Mouse (Mus musculus): ENCODE results near the gene Frem1.
A peak's percentile ranks its signal among the peaks of the same experiment; 100 is the strongest.

Gene Frem1

GRCm38 (mm10) chr4:83051634-83052577 lies at the start of gene Frem1:
TSS of gene Frem1 (minus strand) at chr4:83052339.
- DNase-seq (ENCODE audit: low read depth, low spot score), result peak; percentile 49

- no peak for DNase-seq (ENCODE audit: low read depth, low spot score)
These were observed 46.9 kb upstream of the Frem1 start for GRCm38 (mm10) chr4:83099025-83099424.

GRCm38 (mm10) chr4:83093941-83094340 lies 41.8 kb upstream of the Frem1 start:
- peak; percentile 26 for DNase-seq (ENCODE audit: low read depth, low spot score)

GRCm38 (mm10) chr4:83090691-83091448 lies 38.7 kb upstream of the Frem1 start:
- DNase-seq (ENCODE audit: low read depth, low spot score), result no peak

DNA sequence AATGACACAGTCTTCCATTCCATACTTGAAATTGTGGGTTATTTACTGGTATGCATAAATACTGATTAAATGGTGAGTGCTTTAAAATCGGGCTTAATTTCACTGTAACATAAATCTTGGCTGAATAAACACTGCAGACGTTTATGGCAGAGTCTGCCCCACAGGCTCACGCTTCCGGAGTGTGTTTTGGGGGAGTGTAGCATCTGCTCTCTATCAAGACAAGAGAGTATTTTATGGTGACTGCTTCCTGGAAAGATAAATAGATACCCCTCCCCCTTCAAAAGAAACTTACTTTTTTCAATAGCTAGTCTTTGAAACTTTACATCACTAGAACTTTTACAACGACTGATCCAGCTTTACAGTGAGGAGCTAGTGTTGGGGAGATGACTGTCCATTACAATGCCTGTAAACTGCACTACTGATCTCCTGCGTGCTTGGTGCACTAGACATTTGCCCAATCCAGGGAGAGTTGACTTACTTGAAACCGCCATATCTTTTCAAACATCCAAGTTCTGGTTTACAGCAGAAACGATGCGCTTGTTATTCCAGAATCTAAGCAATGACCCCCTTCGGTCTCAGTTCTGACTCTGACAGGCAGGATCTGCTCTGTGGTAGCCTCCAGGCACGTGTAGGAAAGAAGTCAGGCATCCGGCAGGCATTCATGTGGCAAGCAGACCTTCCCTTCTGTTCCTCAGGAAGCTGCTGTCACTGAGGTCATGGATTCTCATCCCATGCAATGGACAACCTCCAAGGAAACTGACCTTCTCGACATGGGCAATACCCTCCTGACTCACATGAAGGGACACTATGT lies 28.4 kb upstream of the Frem1 start:
- DNase-seq (ENCODE audit: low read depth, low spot score), result no peak

DNA sequence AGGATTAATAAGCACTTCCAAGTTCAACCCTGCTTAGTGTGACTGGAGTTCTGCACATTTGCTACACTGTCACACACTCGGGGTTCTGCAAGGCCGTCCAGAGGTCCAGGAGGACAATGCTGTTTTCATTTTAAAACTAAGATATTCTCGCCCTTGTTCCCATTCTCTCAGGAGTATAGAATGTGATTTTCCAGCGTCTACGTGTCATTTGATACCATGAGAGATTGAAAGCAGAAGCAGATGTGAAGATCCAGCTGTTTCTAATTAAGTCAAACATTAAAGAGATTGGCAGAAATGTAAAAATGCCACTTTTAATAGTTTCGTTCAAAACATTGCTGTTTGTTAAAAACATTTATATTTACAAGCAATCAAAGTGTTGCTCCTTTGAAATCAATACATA lies 12.1 kb upstream of the Frem1 start:
- DNase-seq (ENCODE audit: low read depth, low spot score), result no peak

DNA sequence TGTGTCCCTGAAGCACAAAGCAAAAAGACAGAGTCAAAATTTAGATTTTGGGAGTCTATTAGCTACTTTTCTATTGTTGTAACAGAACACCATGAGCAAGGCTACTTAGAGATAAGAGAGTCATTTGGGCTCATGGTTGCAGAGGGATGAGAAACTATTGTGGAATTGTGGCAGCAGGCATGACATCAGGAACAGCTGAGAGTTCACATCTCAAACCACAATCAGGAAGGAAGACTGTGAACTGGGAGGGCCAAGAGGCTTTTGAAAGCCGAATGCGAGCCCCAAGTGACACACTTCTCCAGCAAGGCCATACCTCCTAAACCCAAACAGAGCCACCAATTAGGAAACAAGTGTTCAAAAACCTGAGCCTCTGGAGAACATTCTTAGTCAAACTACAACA lies 9.4 kb upstream of the Frem1 start:
- no peak for DNase-seq (ENCODE audit: low read depth, low spot score)

- DNase-seq (ENCODE audit: low read depth, low spot score), result peak; percentile 8
These were observed 6.5 kb upstream of the Frem1 start for GRCm38 (mm10) chr4:83058617-83059016.

- no peak for DNase-seq (ENCODE audit: low read depth, low spot score)
These were observed 6.0 kb upstream of the Frem1 start for GRCm38 (mm10) chr4:83058182-83058581.

GRCm38 (mm10) chr4:83056496-83056895 lies 4.4 kb upstream of the Frem1 start:
- no peak for DNase-seq (ENCODE audit: low read depth, low spot score)

DNA sequence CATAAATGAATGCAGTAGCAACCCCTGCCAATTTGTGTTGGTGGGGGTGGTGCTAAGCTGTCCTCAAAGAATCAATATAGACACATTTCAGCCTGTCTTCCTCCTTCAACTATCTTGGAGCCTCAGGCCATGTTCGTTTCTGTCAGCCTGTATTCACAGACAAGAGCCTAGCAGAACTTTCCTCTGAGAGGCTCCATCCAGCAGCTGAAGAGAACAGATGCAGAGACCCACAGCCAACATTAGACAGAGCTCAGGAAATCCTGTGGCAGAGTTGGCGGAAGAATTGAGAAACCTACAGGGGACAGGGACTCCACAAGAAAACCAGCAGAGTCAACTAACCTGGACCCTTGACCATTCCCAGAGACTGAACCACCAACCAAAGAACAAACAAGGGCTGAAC lies 3.3 kb upstream of the Frem1 start:
- DNase-seq (ENCODE audit: low read depth, low spot score), result no peak

DNA sequence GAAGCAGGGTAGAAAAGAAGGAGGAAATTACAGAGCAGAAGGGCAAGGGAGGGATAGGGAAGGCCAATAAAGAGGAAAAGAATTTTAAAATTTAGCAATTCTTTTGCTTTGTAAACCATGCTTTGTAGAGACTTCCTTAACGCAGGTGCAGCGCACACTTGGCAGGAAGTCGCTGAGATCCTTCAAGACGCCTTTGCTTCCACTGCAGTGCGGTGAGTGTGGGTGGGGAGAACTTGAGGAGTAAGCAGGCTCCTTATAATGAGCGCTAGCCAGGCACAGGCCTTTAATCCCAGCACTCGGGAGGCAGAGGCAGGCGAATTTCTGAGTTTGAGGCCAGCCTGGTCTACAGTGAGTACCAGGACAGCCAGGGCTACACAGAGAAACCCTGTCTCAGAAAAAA lies 1.1 kb upstream of the Frem1 start:
- no peak for DNase-seq (ENCODE audit: low read depth, low spot score)

DNA sequence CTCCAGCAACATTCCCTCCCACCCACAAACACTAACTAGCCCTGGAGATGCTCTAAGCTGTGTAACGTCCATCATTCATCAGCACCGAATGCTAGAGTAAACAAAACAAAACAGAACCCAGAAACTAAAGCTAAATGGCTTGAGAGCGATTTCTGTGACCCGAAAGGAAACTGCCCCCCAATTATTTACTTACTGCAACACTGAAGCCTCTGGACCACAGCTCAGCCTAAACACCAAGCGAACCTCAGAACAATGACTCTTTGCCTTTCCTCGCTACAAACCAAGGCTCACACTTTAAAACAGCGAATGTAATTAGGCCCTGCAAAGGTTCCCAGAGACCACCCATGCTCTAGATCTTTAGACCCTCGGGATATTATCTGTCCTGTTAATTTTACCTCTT lies 963 bp downstream of the Frem1 start:
- no peak for DNase-seq (ENCODE audit: low read depth, low spot score)

- no peak for DNase-seq (ENCODE audit: low read depth, low spot score)
These were observed 1.9 kb downstream of the Frem1 start for GRCm38 (mm10) chr4:83050151-83050796.

DNA sequence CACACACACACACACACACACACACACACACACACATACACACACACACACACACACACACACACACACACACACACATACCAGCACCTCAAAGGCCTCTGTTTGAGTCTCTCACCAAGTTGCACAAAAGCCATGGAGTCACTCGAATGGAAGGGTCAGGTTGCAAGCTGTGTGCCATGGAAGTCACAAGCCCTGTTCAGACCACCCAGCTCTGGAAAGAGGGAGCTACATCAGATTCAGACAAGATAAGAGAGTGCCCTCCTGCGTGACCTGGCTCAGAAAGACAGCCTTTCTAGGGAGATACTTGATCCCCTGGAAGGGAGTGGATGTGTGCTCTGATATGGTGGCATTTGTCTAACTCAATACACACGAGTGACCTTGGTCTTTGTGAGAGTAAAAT lies 2.9 kb downstream of the Frem1 start:
- DNase-seq (ENCODE audit: low read depth, low spot score), result no peak

- no peak for DNase-seq (ENCODE audit: low read depth, low spot score)
These were observed 3.6 kb downstream of the Frem1 start for GRCm38 (mm10) chr4:83048561-83048960.

- no peak for DNase-seq (ENCODE audit: low read depth, low spot score)
These were observed 5.3 kb downstream of the Frem1 start for GRCm38 (mm10) chr4:83046806-83047205.

DNA sequence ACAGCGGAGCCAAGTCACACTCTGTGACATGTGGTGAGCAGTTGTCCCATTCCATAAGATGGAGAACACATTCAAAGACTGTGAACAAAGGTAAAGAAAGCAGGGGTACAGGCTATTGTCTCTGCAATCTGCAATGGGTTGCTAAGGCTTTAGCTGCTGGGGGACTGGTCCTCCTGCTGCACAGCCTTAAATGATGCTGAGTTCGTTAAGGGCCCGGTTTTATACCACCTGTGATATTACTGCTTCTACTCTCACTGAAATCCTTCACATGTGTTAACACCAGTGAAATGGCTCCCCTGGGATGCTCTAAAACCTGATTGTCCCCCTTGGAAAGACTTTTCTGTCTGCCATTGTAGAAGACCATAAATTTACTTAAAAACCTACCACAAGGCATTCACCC lies 6.1 kb downstream of the Frem1 start:
- DNase-seq (ENCODE audit: low read depth, low spot score), result no peak

- no peak for DNase-seq (ENCODE audit: low read depth, low spot score)
These were observed 6.9 kb downstream of the Frem1 start for GRCm38 (mm10) chr4:83045266-83045665.

DNA sequence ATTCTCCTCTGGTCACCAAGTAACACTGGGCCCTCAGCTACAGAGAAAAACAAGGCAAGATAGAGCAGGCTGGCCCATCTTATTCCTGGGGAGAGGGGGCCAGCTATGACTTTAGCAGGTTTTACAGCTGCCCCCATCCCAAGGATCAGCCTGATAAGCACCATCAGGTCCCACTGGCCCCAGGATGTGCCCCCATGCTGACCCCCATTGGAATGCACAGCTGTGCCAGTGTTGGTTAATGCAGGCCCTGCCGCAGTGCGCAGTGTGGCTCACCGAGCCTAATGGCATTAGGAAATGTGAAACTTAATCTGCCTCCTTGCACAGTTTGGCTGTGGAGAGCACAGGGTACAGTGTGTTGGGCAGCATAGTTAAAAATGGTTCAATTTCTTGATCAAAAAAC lies 11.4 kb downstream of the Frem1 start:
- DNase-seq (ENCODE audit: low read depth, low spot score), result no peak

- DNase-seq (ENCODE audit: low read depth, low spot score), result no peak
These were observed 19.4 kb downstream of the Frem1 start for GRCm38 (mm10) chr4:83032780-83033179.
